Mouse (Mus musculus): Measurements from ENCODE around the gene Parp11. TPM values are rescaled to one million over a fixed set of nuclear protein-coding genes. Genes with fewer than 3 reads are reported as not detected.

Parp11 gene
- total and polyA plus RNA-seq, 3 experiments, result 4.5 to 22.4 (median 18.0) TPM

- no peak for DNase-seq
These were observed 2.2 kb downstream of the Parp11 start for GRCm38 (mm10) chr6:127448869-127449268.

- no peak for DNase-seq
These were observed 3.1 kb downstream of the Parp11 start for GRCm38 (mm10) chr6:127449531-127450422.

DNA sequence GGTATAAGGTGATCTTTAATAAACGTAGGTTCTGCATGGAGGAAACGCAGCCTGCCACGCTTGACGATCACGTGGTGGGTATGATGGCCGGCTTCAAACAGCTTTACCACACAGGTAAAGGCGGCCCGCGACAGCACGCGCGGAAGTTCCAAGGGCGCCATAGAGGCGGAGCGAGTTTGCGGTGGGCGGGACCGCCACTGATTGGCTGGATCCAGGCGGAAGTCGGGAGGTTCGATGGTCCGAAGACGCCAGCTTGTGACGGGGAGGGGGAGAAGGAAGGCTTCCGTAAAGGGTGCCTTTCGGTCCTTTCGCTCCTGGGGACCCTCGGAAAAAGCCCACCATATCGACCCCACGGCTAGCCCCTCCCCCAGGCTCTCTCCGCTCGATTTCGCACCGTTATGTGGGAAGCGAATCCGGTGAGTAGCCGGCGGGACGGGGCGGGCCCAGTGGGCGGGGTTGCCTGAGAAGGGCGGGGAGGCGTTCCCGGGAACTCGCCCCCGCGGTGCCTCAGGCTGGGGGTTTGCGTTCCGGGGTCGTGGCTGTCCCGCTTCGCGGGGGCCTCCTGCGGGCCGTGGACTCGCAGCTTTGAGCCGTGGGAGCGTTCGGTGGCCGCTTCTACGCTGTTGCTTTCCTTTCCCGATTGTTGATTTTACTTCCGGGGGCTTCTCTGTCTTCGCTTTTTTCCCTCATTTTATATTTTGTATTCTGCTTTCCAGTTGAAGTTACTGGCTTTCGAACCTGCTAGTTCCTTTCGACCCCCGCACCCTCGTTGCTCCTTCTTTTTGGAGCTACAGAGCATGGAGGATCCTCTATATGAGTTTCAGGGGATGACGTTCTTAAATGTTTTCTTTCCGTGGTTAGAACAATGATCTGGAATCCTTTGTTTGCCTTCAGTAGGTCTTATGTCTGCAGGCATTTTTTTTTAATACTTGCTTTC lies 7.0 kb downstream of the Parp11 start:
- DNase-seq, result peak; percentile 97

DNA sequence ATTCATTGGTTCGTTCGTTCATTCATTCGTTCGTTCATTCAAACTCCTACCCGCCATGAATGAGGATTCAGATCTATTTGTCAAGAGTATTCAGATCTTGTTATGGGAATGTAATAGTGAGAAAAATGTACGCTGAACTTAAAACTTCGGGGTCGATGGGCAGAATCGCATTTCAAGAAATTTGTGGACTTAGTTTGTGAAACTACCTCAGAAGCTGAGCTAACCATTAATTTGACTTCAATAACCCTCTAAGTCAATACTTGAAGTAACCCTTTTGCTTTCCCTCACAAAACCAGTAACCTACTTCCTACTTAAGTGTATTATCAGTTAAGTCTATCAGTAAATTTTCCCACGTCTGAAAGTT lies 7.7 kb downstream of the Parp11 start:
- DNase-seq, result no peak

- no peak for DNase-seq
These were observed 8.2 kb downstream of the Parp11 start for GRCm38 (mm10) chr6:127454809-127455208.

- no peak for DNase-seq
These were observed 8.8 kb downstream of the Parp11 start for GRCm38 (mm10) chr6:127455440-127455839.

DNA sequence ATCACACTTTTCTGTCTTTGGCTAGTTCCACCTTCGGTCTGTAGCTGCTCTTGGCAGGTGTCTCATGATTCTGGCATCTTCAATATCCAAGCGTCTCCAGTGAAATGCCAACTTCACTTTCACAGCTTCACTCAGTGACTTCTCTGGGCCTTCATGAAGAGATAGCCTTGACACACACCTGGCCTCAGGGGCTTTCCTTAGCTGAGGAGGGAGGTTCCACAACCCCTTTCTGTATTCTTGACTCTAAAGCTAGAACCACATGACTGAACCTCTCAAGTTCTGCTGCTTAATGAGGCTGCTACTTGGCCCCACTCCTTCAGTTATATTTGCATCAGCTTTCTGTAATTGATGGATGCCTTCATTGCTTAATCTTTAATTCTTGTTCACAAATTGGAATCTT lies 10.1 kb downstream of the Parp11 start:
- DNase-seq, result no peak

- DNase-seq, result no peak
These were observed 13.1 kb downstream of the Parp11 start for GRCm38 (mm10) chr6:127459776-127460175.

DNA sequence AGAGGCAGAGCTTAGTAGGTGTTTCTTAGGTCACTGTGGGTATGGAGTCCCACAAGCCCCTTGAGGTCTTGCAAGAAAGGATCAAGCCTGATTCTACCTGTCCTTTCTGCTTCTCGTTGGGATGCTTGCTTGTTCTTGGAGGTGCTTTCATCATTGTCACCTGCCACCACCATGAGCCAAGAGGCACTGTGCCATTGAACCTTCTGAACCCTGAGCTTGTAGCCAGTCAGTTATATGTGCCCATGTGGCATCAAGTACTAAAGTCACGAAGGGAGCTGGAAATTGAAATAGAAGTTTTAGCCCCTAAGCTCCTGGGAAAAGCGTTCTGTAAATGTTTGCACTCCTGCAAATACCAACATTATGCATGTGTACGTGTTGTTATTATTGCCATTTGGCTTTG lies 14.9 kb downstream of the Parp11 start:
- DNase-seq, result no peak

DNA sequence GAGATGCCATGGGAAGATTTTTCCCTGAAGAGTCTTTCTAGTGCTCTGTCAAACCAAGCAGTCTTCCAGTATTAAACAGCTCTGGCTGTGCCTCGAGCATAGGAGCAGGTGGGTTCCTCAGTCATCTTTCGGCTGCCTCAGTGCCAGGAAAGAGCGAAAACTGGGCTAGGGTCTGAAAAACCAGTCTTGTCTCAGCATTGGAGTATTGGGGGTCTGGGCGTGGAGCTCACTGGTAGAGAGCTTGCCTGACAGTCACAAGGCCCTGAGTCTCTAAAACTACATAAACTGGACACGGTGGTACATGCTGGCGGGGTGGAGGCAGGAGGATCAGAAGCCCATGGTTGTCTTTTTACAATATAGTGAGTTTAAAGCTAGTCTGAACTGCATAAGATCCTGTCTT lies 15.6 kb downstream of the Parp11 start:
- no peak for DNase-seq

- DNase-seq, result no peak
These were observed 16.8 kb downstream of the Parp11 start for GRCm38 (mm10) chr6:127463273-127464001.

DNA sequence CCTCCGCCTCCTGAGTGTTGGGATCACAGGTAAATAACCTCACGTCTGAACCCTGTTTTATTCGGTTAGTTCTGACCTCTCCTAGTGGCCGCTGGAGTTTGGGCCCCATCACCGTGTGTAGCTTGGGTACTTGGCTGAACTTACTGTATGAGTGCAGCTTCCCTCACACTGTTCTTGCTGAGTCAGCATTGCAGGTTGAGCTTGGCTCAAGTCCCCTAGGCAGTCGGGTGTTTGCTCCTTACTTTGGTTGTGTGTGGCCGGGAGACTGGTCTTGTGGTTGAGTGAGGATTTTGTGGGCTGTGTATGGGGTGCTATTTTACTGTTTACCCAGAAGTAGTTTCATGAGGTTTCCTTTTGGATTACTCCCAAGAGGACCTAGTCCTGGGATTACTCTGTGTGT lies 17.9 kb downstream of the Parp11 start:
- no peak for DNase-seq

DNA sequence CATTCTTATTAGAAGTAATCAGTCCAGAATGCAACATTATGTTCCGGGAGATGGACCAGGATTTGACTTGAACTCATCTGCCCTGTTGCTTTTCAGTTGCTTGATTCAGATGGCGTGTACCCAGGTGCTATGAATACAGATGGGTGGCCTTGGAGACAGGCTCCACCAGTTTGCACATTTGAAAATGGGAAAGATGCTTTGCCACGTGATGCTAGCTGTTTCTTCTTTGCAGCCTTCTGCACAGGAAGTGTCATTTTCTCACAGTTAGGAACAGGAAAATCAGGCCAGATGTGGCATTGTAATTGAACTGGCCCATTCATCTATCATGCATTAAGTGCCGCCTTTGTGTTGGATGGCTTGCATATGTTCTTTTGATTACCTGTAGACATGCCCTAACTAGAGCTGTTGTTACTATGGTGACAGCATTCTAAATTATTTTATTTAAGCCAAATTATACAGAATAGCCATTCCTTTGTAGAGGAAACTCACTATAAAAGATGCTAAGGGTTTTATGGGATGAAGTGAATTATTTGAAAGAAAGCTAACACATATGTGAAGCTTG lies 20.2 kb downstream of the Parp11 start:
- DNase-seq, result no peak

GRCm38 (mm10) chr6:127472078-127472477 lies 25.4 kb downstream of the Parp11 start:
- DNase-seq, result peak; percentile 15

DNA sequence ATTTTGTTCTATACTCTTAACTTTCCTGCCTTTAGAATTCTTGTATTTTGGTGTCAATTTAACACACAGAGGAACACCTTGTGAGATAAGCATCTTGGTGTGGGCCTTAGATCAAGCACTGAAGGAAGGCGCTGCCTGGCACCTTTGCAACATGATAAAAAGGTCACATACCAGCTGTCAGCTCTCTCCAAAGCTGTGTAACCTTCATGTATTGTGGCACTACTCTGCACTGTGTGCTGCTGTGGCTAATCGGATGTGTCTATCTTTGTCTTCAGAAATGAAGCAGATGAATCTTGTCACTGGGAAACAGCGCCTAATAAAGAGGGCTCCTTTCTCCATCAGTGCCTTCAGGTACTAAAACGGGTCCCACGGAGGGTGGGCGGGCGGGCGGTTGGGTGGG lies 27.3 kb downstream of the Parp11 start:
- DNase-seq, result no peak

DNA sequence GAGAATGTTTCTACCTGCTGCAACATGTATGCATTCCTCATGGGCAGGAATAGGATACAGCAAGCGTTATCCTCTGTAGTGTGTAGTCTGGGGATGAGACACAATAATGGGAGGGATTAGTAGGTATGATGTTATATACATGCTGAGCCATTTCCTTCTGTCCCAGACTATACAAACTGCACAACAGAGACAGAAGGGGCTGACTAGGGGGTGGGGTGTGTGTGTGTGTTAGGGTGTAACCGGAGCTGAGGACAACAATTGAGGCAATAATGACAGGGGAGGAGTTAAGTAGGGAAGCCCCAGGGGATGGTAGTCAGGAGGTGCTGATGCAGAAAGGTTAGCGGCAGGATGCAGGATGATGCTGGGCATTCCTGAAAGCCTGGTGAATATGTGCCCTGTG lies 28.6 kb downstream of the Parp11 start:
- DNase-seq, result no peak

DNA sequence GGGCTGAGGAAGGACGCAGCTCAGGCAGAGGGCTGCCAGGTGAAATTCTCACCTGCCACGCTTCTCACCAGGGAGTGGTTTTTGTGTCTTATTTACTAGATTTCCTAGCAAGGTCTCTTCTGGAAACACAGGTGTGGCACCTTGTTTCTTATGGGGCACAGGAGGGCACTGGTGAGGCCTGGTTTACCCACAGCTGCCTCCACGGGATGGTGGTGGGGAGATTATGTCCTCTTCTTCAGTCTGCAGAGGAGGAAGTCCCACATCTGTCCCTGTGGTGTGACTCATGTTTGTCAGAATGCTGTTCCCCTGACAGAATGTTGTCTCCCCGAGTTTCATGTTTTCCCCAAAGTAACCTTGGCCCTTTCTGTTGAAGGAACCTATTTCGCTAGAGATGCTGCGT lies 44.4 kb downstream of the Parp11 start:
- no peak for DNase-seq

GRCm38 (mm10) chr6:127492561-127492960 lies 45.9 kb downstream of the Parp11 start:
- no peak for DNase-seq

DNA sequence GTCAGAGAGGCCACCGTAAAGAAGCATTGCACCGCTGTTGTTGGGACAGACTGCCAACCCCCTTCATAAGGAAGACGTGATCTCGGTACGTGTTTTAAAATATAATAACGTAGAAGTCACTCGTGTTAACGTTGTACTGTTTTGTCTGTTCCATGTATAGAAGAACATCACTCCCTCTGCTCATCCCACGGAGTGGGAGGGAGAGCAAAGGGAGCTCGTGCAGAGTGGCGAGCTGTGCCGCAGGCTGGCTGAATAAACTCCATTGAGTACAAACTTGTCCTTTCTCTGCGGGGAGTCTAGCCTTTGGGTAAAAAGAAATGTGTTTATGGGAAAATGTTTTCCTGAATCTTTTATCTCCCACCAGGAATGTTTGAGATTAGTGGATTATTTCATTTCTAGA lies 47.1 kb downstream of the Parp11 start:
- no peak for DNase-seq

DNA sequence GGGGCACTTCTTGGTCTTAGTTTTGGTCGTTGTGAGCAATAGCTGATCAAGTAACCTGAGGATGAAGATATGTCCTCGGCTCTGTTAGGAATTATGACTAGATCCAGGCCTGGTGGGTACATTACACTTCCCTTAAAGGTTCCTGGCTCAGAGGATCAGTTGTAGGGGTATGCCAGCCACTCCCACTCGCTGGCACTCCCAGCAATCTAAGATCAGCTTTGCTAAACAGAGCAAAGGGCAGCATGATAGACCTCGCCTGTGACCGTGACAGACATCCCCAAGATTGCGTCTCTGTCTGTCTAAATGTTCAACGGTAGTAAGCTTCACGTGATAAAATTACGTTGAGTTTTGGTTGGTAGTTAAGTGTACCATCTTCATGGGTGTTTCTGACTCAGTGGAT lies 47.7 kb downstream of the Parp11 start:
- DNase-seq, result no peak

DNA sequence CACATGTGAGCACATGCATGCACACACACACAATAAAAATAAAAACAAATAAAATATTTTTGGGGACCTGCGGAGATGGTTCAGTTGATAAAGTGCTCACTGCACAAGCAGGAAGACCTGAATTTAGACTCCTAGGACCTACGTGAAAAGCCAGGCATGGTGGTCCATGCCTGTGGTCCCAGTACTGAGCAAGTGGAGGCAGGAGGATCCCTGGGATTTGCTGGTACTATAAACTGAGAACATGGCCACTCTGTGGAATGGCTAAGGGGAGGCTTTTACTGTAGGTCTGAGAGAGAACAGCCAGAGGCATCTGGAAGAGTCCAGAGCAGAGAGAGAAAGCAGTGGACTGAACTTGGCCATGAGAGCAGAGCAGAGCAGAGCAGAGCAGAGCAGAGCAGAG lies 48.6 kb downstream of the Parp11 start:
- no peak for DNase-seq

- no peak for DNase-seq
These were observed 49.2 kb downstream of the Parp11 start for GRCm38 (mm10) chr6:127495876-127496275.

Data from adrenal gland, adult 2 months (tissue).